Mouse (Mus musculus) hindbrain, postnatal 0 days (tissue): ENCODE results near the gene Trmt11. TPM values are rescaled to one million over a fixed set of nuclear protein-coding genes. Genes with fewer than 3 reads are reported as not detected.
"Not testable (repeated sequence)": the region's sequence is repeated elsewhere in the genome, so short reads cannot be mapped to it uniquely, and the experiment has no call there.

ENCODE experiments used
- ATAC-seq: fragments of 200-750 bp; cut with Nextera tagmentation; 2 replicates; pipeline ENCODE4 v1.8.0; 2017; ENCODE audit warnings: mild to moderate bottlenecking, moderate TSS enrichment, moderate library complexity
- DNase-seq: peaks from one replicate; pipeline ENCODE4 v3.0.0-alpha.2; 2015; ENCODE audit warnings: low spot score
- H3K27ac ChIP-seq: fragments of 300-500 bp; sonication (generic); 2 replicates; pipeline ENCODE4 v1.5.1; 2014; ENCODE audit warnings: mild to moderate bottlenecking
- H3K27me3 ChIP-seq: fragments of 300-500 bp; sonication (generic); 2 replicates; pipeline ENCODE4 v1.6.1; 2014; ENCODE audit warnings: low read length, mixed read lengths; ENCODE audit not compliant: insufficient read depth
- H3K36me3 ChIP-seq: fragments of 300-500 bp; sonication (generic); 2 replicates; pipeline ENCODE4 v1.6.1; 2014; ENCODE audit warnings: low read length, mixed read lengths; ENCODE audit not compliant: insufficient read depth
- H3K4me1 ChIP-seq: fragments of 300-500 bp; sonication (generic); 2 replicates; pipeline ENCODE4 v1.6.1; 2014; ENCODE audit warnings: antibody characterized with exemption, low read length, mixed read lengths; ENCODE audit not compliant: insufficient read depth
- H3K4me2 ChIP-seq: fragments of 300-500 bp; sonication (generic); 2 replicates; pipeline ENCODE4 v1.6.1; 2014; ENCODE audit warnings: low read depth, mild to moderate bottlenecking, low read length, moderate library complexity, mixed read lengths
- H3K4me3 ChIP-seq: fragments of 300-500 bp; sonication (generic); 2 replicates; pipeline ENCODE4 v1.5.1; 2014; ENCODE audit warnings: low read length
- H3K9ac ChIP-seq: fragments of 300-500 bp; sonication (generic); replicated peaks from 2 replicates; pipeline ENCODE4 v1.6.1; 2014; ENCODE audit warnings: mild to moderate bottlenecking, low read length, moderate library complexity, mixed read lengths
- H3K9me3 ChIP-seq: fragments of 300-500 bp; sonication (generic); 2 replicates; pipeline ENCODE4 v1.6.1; 2016; ENCODE audit warnings: low read length, mixed read lengths
- CTCF ChIP-seq: IDR thresholded peaks from 2 replicates; pipeline ENCODE4 v1.5.1; 2016; ENCODE audit warnings: antibody characterized with exemption, control low read depth, low read depth
- WGBS: fragments of 180-500 bp; shearing (Covaris S2); extraction: QIAGEN DNeasy Blood & Tissue Kit; methylation state at CpG from one replicate; pipeline ENCODE4 v1.1.7; 2014; 5-methylcytosine and 5-hydroxymethylcytosine counted together
- polyA plus RNA-seq: library from polyadenylated mRNA; unstranded; fragments of >200 nt; fragmentation: Nextera tagmentation; extraction: Ambion mirVana; gene quantifications from 2 replicates; pipeline ENCODE4 v1.2.1, GENCODE M21; 2015
- total RNA-seq: library from RNA; depleted of rRNA; stranded (reverse); fragments of >200 nt; gene quantifications from 2 replicates; pipeline ENCODE4 v1.2.3, GENCODE M21; 2014; rRNA removed

Trmt11 gene
- total RNA-seq: 4.5 and 4.9 TPM in 2 replicates
- 16.7 and 20.0 TPM in 2 replicates for polyA plus RNA-seq

GRCm38 (mm10) chr10:30600542-30600966 is at the start of gene Trmt11:
Trmt11 (minus strand) TSS chr10:30600749.
- H3K9me3 ChIP-seq: no peaks in the 10 kb centered on the region
- peaks cover 7% of the 10 kb centered on the region; the same call in 1 of the 2 replicates for H3K4me1 ChIP-seq
- H3K27ac ChIP-seq: peak within 1 kb of the TSS; percentile 83
- ATAC-seq (peak; percentile 97), DNase-seq (peak; percentile 95)
- peak within 1 kb of the TSS; percentile 90 for H3K4me3 ChIP-seq
- peak within 1 kb of the TSS; percentile 79 for H3K9ac ChIP-seq
- TF ChIP-seq CTCF: no peak
- H3K36me3 ChIP-seq: peaks cover 5% of the 10 kb centered on the region; the same call in 1 of the 2 replicates
- 1% methylated on average over 23 of the region's 28 CpGs for WGBS
- no peaks in the 10 kb centered on the region for H3K27me3 ChIP-seq
- H3K4me2 ChIP-seq: peak within 1 kb of the TSS; percentile 62

DNA sequence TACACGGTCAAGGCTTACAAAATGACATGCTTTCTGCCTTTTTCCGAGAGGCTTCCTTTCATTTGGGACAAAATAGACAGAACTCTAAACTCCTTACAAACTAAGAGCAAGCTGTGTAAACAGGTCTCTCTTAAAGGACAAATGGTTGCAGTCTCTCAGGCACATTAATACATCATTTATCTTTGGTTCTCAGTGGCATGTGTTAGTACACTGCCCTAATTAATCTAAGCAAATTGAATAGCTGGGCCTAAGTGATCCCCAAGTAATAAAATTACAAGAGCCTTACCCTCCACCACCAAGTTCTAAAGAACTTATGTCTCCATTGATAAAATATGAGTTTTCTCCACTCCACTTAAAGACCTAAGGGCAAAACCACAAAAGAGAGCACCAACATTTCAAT is 47.1 kb upstream of the Trmt11 start:
- WGBS: 55% methylated on average over 2 of the region's 2 CpGs
- H3K4me1 ChIP-seq: no peaks in the 10 kb centered on the region
- no peak for ATAC-seq

DNA sequence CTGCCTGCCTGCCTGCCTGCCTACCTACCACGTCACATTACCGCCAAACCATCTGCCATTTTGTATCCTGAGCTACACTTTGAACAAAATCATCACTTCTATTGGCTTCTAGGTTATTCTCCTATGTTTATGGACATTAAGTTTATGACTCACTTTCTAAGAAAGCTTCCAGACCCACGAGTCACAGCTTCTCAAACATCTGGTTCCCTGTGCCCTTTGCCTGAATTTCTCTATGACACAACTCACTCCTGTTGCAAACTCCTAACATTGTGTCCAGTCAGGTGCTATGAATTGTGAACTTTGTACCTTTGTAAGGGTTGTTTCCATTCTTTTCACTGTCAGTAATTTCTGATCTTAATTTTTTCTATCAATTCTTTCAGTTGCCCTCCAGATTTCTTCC is 37.7 kb upstream of the Trmt11 start:
- Histone ChIP-seq H3K27me3 (no peaks in the 10 kb centered on the region), H3K9me3 (no peaks in the 10 kb centered on the region), H3K36me3 (no peaks in the 10 kb centered on the region), H3K4me3 (no peak overlapping the region), H3K4me1 (no peaks in the 10 kb centered on the region), H3K27ac (no peak overlapping the region), H3K4me2 (no peak overlapping the region), H3K9ac (no peak overlapping the region)
- no peak for TF ChIP-seq CTCF
- 91% methylated on average over 3 of the region's 3 CpGs for WGBS
- no peak for ATAC-seq
- DNase-seq: no peak

More for the DNA sequence above, 47.1 kb upstream of the Trmt11 start:
- Histone ChIP-seq H3K27me3 (no peaks in the 10 kb centered on the region), H3K4me2 (no peak overlapping the region), H3K4me3 (no peak overlapping the region), H3K9ac (no peak overlapping the region), H3K27ac (no peak overlapping the region), H3K9me3 (no peaks in the 10 kb centered on the region), H3K36me3 (peaks cover 12% of the 10 kb centered on the region)
- DNase-seq: no peak
- no peak for TF ChIP-seq CTCF

DNA sequence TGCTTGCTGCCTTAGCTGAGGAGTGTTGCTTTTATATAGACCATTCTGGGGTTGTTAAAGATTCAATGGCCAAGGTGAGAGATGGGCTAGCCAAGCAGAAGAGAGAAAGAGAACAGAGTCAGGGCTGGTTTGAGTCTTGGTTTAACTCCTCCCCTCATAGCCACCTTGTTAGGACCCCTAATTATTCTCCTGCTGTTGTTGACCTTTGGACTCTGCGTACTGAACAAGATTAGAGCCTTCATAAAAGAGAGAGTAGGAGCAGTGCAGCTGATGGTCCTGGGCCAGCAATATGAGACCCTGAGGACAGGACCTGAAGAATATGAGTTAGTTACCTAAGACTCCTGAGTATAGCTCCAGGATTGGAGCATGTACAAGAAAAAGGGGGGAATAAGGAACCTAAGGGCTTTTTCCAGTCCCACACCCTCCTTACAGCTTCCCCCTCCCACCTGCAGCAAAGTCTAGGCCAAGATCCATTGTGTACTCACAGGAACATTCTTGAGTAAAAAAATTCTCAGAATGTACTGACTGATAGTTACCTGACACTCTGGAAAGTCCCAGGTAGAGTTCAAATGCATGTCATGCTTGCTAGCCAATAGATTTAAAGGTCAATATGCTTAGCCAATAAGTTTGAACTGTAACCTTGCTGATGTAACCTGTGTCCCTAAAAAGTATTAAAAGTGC is 36.1 kb upstream of the Trmt11 start:
- H3K27ac ChIP-seq, H3K4me2 ChIP-seq, H3K9ac ChIP-seq, H3K9me3 ChIP-seq, ATAC-seq, DNase-seq, H3K36me3 ChIP-seq, H3K27me3 ChIP-seq, H3K4me1 ChIP-seq, H3K4me3 ChIP-seq: not testable (repeated sequence)
- 90% methylated on average over 1 of the region's 1 CpGs for WGBS

- TF ChIP-seq CTCF: no peak
- Histone ChIP-seq H3K9me3 (no peaks in the 10 kb centered on the region), H3K4me1 (no peaks in the 10 kb centered on the region), H3K4me2 (no peak overlapping the region), H3K36me3 (no peaks in the 10 kb centered on the region), H3K27me3 (no peaks in the 10 kb centered on the region), H3K27ac (no peak overlapping the region), H3K9ac (no peak overlapping the region), H3K4me3 (no peak overlapping the region)
- ATAC-seq: no peak
- no peak for DNase-seq
- WGBS: 95% methylated on average over 1 of the region's 1 CpGs
These were observed 32.2 kb upstream of the Trmt11 start for GRCm38 (mm10) chr10:30632718-30633117.

DNA sequence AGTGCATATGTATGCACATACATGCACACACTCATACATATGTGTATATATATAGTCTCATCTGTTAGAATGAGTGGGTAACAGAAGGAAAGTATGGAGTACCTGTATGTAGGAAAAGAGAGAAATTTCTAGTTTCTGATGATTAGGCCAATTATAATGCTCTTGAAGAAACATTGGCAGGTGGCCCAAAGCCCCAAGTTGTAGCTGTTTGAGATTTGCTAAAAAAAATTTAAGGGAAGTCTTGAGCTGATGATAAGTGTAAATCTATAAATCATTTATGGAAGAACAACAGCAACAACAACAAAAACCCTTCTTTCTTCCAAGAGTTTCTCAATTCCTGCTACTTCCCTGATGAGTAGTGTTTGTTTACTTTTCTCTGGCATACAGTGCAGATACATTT is 29.4 kb upstream of the Trmt11 start:
- Histone ChIP-seq H3K27me3 (no peaks in the 10 kb centered on the region), H3K9me3 (no peaks in the 10 kb centered on the region), H3K4me3 (no peak overlapping the region), H3K4me1 (no peaks in the 10 kb centered on the region), H3K9ac (no peak overlapping the region), H3K4me2 (no peak overlapping the region), H3K36me3 (no peaks in the 10 kb centered on the region), H3K27ac (no peak overlapping the region)
- no peak for DNase-seq
- TF ChIP-seq CTCF: no peak
- no peak for ATAC-seq

- H3K4me1 ChIP-seq: no peaks in the 10 kb centered on the region
- TF ChIP-seq CTCF: no peak
- 89% methylated on average over 3 of the region's 3 CpGs for WGBS
- ATAC-seq (no peak), DNase-seq (no peak)
- no peak within 1 kb of the TSS for H3K4me3 ChIP-seq
- no peaks in the 10 kb centered on the region for H3K9me3 ChIP-seq
- no peak within 1 kb of the TSS for H3K9ac ChIP-seq
- no peaks in the 10 kb centered on the region for H3K36me3 ChIP-seq
- H3K4me2 ChIP-seq: no peak within 1 kb of the TSS
- H3K27me3 ChIP-seq: no peaks in the 10 kb centered on the region
- H3K27ac ChIP-seq: no peak within 1 kb of the TSS
These were observed 29.0 kb upstream of the Trmt11 start, which contains the start of gene Hint3 for GRCm38 (mm10) chr10:30629513-30629912. Hint3 (minus strand) TSS chr10:30629632.

DNA sequence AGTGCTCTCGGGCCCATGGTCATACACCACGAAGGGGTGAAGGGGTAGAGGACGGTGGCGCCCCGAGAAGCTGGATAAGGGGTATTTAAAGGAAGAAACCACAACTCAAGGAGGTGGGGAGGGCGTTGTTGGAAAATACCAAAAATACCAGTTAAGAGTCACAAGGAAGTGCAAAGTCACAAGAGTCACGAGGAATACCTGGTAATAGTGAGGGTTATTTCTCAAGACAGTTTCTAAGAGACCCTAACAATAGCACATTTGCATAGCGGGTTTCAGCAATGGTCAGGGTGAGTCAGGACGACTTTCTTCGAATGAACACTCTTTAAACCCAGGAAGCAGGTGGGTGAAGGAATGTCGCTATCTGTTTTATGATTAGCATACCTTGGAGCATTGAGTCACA is 27.9 kb upstream of the Trmt11 start:
- not testable (repeated sequence) for H3K4me2 ChIP-seq, H3K9me3 ChIP-seq, H3K27me3 ChIP-seq, H3K4me1 ChIP-seq, H3K27ac ChIP-seq, DNase-seq, H3K4me3 ChIP-seq, H3K9ac ChIP-seq, H3K36me3 ChIP-seq, ATAC-seq
- 93% methylated on average over 11 of the region's 11 CpGs for WGBS
